Mouse (Mus musculus): ENCODE data around the gene Olfr597.

- TF ChIP-seq ZC3H11A (IDR thresholded peaks at IDR 0.05; ENCODE audit: borderline replicate concordance, low read depth, low read length) (no peak), ZNF384 (IDR thresholded peaks at IDR 0.05; ENCODE audit: low read depth, low read length) (no peak)
These were observed 7.2 kb downstream of the Olfr597 start, which contains the start of gene Olfr598 for GRCm38 (mm10) chr7:103323268-103323667.
